Mouse (Mus musculus): Measurements from ENCODE around the gene Senp8.
"Not testable (repeated sequence)": the region's sequence is repeated elsewhere in the genome, so short reads cannot be mapped to it uniquely, and the experiment has no call there.

Senp8 gene

DNA sequence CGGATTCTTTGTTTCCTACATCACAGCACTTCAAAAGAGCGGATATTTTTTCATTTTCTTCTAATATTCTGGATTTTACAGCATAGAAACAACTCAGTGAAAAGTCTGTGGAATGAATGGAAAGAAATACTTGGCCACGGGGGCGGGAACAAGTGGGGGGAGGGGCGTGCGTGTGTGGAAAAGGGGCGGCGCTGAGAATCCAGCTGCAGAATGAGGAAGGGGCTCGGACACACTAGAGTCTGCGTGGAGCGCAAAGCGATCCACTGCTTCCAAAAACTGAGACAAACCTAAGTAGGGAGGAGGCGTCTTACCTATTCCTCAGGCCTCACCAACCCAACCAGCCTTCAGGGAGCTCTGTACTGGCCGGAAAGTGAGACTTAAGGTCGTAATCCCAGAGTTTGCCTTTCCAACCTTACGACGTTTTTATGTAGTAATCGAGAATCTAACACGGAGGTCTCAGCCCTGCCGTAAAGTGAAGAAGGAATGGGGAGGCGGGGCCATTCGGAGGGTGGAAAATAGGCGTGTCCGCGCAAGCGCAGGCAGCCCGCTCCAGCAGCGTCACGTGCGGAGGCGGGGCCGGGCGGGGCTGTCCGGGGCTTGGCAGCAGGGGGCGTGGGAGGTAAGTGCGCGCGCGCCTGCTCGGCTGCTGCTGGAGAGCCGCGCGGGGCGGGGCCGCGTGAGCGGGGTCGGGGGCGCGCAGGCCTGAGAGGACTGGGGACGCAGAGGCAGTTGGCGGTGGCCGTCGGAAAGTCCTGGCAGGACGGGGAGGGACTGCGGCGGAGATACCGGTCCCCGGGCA lies at the start of gene Senp8, which contains the start of gene Myo9a:
Gene Senp8 (minus strand): TSS at position 444 of the 799 bp plus-strand sequence.
Gene Myo9a (plus strand): TSS at position 630 of the 799 bp plus-strand sequence.
- peak; percentile 100 for DNase-seq

GRCm38 (mm10) chr9:59766966-59767461 lies 16.5 kb upstream of the Senp8 start:
- DNase-seq, result not testable (repeated sequence)

GRCm38 (mm10) chr9:59760515-59760914 lies 10.0 kb upstream of the Senp8 start:
- peak; percentile 5 for DNase-seq

DNA sequence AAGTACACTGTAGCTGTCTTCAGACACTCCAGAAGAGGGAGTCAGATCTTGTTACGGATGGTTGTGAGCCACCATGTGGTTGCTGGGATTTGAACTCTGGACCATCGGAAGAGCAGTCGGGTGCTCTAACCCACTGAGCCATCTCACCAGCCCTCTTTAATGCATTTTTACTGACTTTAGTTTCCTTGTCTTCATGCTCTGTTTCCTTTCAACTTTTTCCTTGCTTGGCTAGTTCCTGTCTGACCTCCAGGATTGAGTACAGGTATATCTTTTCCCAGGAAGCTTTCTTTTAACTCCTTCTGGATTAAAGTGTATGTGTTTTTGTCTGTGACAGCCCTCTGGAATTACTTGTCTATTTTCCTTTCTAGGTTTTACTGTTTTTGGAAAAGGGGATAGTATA lies 6.5 kb upstream of the Senp8 start:
- DNase-seq, result not testable (repeated sequence)

DNA sequence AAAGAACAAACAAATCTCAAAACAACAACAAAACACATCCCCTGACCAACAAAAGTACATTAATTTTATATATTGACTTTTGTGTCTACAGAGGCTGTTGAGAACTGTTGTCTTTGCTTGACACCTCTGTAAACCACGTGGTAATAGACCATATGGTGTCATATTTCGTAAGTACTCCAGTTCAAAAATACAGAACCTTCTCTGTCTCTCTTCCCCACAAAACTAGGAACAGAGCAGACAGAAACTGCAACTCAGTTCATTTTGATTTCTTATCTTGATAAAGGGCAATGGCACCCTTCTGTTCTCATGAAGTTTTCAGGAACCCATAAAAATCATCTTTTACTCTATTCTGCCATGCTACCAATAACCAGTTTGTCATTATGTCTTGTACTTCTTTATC lies 4.7 kb upstream of the Senp8 start:
- no peak for DNase-seq

GRCm38 (mm10) chr9:59751966-59752365 lies 1.5 kb upstream of the Senp8 start:
- DNase-seq, result no peak

DNA sequence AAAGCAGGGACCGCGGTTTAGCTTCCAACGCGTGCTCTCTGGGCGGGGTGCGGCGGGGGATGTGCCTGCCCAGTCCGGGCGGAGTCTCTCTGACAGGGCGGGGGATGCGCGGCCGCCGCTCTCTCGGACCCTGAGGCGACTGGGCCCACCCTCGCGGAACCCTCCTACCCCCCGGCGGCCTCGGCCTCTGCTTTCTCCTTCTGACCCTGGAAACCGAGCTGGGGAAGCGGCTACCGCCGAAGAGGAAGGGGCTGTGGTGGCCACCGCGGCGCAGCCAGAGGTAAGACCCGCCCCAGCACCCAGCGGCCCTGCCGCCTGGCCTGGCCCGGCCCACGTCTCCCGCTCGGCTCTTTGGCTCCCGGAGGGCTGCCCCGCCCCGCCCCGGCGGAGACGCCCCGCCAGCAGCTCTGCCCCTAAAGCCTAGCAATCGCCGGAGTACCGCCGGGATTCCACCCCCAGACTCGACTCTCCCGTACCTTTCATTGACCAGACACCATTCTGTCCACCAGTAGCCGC lies 614 bp upstream of the Senp8 start:
- DNase-seq, result peak; percentile 82

GRCm38 (mm10) chr9:59749581-59750265 lies 787 bp downstream of the Senp8 start:
- peak; percentile 5 for DNase-seq

- DNase-seq, result peak; percentile 6
Measured at GRCm38 (mm10) chr9:59748969-59749368, 1.5 kb downstream of the Senp8 start.

DNA sequence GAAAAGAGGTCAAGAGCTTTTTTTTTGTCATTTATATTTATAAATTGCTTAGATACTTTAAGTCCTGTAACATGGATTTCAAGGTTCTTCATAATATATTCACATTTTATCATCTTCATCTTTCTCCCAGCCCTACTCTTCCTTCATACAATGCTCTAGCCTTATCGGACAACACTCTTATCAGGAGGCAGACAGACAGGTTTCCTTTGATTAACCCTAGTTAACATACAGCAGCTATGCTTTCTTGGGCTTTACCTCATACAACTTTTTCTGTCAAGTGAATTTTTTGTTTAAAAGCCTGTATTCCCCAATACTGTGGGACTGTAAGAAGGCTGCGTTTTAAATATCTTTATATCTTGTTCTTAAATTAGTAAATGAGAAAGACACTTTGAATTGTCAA lies 2.1 kb downstream of the Senp8 start:
- DNase-seq, result no peak

GRCm38 (mm10) chr9:59743903-59744302 lies 6.6 kb downstream of the Senp8 start:
- DNase-seq, result no peak

- no peak for DNase-seq
Measured at GRCm38 (mm10) chr9:59740593-59740992, 9.9 kb downstream of the Senp8 start.

GRCm38 (mm10) chr9:59735394-59735793 lies 15.1 kb downstream of the Senp8 start:
- DNase-seq, result no peak

GRCm38 (mm10) chr9:59733075-59733474 lies 17.4 kb downstream of the Senp8 start:
- DNase-seq, result no peak

GRCm38 (mm10) chr9:59731136-59731535 lies 19.4 kb downstream of the Senp8 start:
- no peak for DNase-seq

DNA sequence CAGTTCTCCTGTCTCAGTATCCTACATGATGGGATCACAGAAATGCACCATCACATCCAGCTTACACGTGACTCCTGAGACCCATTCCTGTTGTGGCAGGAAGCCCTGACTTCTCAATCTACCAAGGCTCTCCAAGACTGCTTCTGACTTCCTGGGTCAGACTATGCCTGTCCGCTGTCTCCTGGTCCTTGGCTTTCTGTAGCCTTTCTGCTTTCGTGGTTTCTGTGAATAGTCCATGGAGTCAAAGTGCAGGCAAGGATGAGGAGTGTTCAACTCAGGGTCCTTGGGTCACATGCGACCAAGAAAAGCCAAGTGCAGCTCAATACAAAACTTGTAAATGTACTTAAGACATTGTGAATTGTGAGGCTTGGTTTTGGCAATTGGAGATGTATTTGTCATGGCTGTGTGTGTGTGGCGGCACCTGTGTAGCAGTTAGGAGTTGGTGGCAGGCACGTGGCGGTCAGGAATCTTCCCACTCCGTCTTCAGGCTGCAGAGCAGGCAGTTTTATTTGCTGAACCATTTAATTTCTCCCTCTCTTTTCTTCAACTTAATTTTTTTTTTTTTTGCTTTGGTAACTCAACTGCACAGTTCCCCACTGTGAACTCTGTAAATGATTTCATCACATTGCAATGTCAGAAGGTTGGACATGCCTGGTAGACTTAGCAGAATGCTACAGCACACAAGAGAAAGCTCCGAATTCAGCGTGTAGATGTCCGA lies 22.8 kb downstream of the Senp8 start:
- DNase-seq, result no peak

GRCm38 (mm10) chr9:59725515-59725914 lies 25.0 kb downstream of the Senp8 start:
- DNase-seq, result no peak

- DNase-seq, result no peak
Measured at GRCm38 (mm10) chr9:59723791-59724442, 26.6 kb downstream of the Senp8 start.

DNA sequence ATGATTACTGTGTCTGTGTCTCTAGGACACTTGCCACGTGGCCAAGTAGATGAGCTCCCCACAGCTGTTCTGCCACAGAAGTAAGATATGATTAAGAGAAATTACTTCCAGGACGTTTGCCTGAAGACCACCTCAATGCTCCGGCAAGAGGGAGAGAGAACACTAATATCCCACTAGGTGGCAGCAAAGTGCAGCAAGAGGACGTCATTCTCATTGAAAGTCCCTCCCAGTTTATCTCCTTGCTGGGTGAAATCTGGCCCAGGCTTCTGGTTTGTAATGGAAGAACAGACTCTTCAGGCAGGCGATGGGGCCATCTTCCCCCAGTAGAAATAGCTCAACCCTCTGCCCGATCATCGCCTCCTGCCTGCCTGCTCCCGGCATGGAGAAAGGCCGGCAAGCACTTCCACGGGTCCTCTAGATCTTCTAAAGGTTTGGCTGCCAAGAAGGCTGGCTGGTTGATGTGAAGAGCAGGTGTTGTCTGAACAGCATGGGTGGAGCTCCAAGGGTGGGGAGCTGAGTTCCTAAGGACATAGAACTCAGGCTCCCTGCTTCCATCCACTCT lies 27.3 kb downstream of the Senp8 start:
- DNase-seq, result peak; percentile 74

- DNase-seq, result no peak
Measured at GRCm38 (mm10) chr9:59721144-59721543, 29.4 kb downstream of the Senp8 start.

DNA sequence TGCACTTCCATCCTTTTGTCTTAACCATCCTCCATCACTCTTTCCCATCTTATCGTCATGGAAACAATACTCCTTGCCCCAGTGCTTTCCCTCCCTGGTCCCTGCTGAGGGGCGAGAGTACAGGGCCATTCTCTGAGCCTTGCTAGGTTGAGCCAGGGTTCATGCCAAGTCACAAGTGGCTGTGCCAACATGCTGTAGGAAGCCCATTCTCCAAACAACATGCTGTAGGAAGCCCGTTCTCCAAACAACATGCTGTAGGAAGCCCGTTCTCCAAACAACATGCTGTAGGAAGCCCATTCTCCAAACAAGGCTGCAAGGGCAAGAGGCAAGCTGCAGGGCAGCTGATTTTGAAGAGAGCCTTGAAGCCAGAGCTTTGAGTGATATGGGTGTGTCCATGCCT lies 32.3 kb downstream of the Senp8 start:
- DNase-seq, result no peak

DNA sequence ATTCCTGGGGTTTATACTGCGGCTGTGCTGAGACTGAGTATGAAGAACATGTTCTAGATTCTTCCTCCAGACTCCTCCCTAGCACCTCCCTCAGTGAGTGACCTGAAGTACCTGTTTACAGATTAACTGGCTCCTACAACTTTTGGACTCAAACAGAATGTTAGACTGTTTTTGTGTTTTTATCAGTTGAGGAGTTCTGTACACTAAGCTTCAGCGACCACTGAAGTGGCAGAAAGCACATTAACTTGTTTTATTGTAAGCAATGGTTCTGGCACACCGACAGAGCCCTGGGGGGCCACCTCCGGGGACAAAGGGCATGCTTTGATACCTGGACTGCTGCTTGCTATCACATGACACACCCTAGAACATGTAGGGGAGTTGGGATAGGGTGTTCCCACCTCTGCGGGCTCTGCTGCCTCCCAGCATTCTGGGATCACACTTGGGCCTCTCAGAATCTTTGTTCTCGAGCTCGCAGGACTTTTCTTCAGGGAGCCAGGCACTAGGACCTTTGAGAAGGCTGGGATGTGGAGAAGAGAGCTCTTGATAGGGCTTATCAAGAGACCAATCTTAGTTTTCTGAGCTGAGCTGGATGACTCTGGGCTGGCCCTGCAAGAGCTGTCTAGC lies 34.1 kb downstream of the Senp8 start:
- DNase-seq, result no peak
